27 mouse cellular contexts compared by ENCODE assay signal in the genomic region with DNA sequence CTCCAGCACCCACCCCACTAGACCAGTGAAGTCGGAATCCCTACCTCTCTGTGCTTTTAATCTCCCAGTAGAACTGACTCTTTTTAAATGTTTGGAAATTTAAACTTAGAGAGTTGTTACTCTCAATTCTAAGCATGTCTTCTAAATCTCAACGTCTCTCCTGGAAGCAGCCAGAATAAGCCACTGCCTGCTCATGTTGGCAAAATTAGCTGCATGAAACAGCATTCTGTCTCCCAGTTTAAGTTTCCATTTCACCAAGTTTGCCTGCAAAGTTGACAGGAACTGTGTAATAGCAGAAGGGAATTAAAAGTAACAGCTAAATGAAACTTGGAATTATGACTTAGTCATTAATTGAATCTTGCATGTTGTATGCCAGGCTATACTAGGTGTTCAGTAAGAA. TPM values are rescaled to one million over a fixed set of nuclear protein-coding genes. Genes with fewer than 3 reads are reported as not detected.
"Had no signal": no experiment of that assay in that cellular context is flagged by ENCODE, and none has a peak within 500 bp of the region (broad histone marks: within the 10 kb centered on the region; RNA-seq: fewer than 3 reads in every experiment).

No protein-coding gene starts in this region.

- H3K36me3 ChIP-seq: embryonic facial prominence, embryonic 10.5 days; embryonic facial prominence, embryonic 12.5 days; embryonic facial prominence, embryonic 13.5 days; embryonic facial prominence, embryonic 15.5 days; forebrain, embryonic 10.5 days; forebrain, embryonic 15.5 days had no signal

- H3K27ac ChIP-seq: embryonic facial prominence, embryonic 10.5 days; embryonic facial prominence, embryonic 12.5 days; embryonic facial prominence, embryonic 13.5 days; embryonic facial prominence, embryonic 15.5 days; forebrain, embryonic 10.5 days; forebrain, embryonic 13.5 days; forebrain, embryonic 15.5 days; gastrocnemius, adult 2 months; heart, adult 2 months had no signal

- ATAC-seq: forebrain, embryonic 13.5 days; forebrain, embryonic 14.5 days; forebrain, embryonic 16.5 days had no signal

- H3K9me3 ChIP-seq: embryonic facial prominence, embryonic 10.5 days; embryonic facial prominence, embryonic 12.5 days; embryonic facial prominence, embryonic 13.5 days; embryonic facial prominence, embryonic 15.5 days; forebrain, embryonic 10.5 days; forebrain, embryonic 13.5 days; forebrain, embryonic 15.5 days had no signal

- H3K27me3 ChIP-seq: embryonic facial prominence, embryonic 12.5 days; embryonic facial prominence, embryonic 15.5 days; forebrain, embryonic 13.5 days; forebrain, embryonic 15.5 days had no signal

- H3K9ac ChIP-seq: embryonic facial prominence, embryonic 12.5 days; embryonic facial prominence, embryonic 13.5 days; embryonic facial prominence, embryonic 15.5 days; forebrain, embryonic 13.5 days; forebrain, embryonic 15.5 days; forebrain, postnatal 0 days had no signal

- DNase-seq: cerebellum, adult 2 months; cerebellum, adult 8-10 months; cerebellum, adult 9-10 months; cerebellum, adult 9-11 months; cerebellum, postnatal 36 days; embryo, embryonic 11 days; forebrain, postnatal 0 days; gastrocnemius, adult 2 months; gastrocnemius, postnatal 10 days; gastrocnemius, postnatal 14 days; gastrocnemius, postnatal 25 days; gastrocnemius, postnatal 36 days; heart, adult 11 months; heart, adult 18-20 months; heart, adult 2 months had no signal

- H3K4me2 ChIP-seq: embryonic facial prominence, embryonic 12.5 days; embryonic facial prominence, embryonic 13.5 days; embryonic facial prominence, embryonic 15.5 days; forebrain, embryonic 13.5 days; forebrain, embryonic 15.5 days had no signal

- H3K4me3 ChIP-seq: embryonic facial prominence, embryonic 10.5 days; embryonic facial prominence, embryonic 12.5 days; embryonic facial prominence, embryonic 13.5 days; embryonic facial prominence, embryonic 15.5 days; erythroblast, embryonic 14.5 days; forebrain, embryonic 10.5 days; forebrain, embryonic 13.5 days; forebrain, embryonic 15.5 days; heart, adult 2 months had no signal

- H3K4me1 ChIP-seq: embryonic facial prominence, embryonic 12.5 days had no signal

RNA-seq across cellular contexts. Expression of a gene that starts 1.1 kb away (rescaled TPM):
- total RNA-seq: common myeloid progenitor, adult 5-6 weeks; granulocyte monocyte progenitor cell, adult 5-6 weeks had no signal
- polyA plus RNA-seq: erythroblast, embryonic 14.5 days had no signal
